Mouse (Mus musculus): ENCODE data around the gene Cables2.
A peak's percentile ranks its signal among the peaks of the same experiment; 100 is the strongest.

Cables2 gene

GRCm38 (mm10) chr2:180225762-180226378 is 47.4 kb downstream of the Cables2 start, which contains the start of gene Lama5:
Gene Lama5 (minus strand): TSS chr2:180225859.
- peak; percentile 80 for DNase-seq (ENCODE audit: low spot score)

- peak; percentile 70 for DNase-seq (ENCODE audit: low spot score)
Observed at GRCm38 (mm10) chr2:180225044-180225761, 48.1 kb downstream of the Cables2 start.

DNA sequence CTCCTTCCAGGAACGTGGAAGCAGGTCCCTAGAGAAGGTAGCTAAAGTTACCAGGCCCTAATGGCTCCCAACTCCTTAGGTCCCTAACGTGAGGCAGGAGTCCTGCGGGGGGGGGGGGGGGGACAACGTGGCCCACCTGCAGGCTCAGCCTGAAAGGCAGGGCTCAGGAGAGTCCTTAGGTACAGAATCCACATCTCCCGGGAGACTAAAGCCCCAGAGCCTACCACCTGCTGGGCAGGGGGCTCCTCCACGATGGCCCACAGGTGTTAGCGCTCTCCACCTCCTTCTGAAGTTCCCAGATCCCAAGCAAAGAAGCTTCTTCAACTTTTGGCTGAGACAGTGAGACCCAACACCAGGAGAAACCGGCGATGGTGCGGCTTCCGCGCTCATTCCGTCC is 48.7 kb downstream of the Cables2 start:
- no peak for DNase-seq (ENCODE audit: low spot score)

DNA sequence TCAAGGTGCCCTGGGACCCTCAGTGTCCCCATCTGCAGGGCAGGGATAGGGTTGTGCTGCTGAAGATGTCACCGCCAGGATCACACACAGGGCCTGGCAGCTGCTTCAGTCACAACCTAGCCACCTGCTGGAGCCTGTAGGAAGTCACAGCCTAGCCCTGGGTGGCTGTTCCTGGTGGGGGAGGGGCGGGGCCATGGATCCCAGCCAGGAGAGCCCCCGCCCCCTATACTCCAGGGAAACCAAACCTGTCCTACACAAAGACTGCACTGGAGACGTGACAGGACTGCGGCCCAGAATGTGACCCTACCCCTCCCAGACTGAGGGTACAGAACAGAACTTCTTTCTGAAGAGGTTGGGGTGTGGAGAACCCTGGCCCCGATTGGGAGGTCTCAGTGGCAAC is 51.0 kb downstream of the Cables2 start:
- DNase-seq (ENCODE audit: low spot score) = peak; percentile 64

GRCm38 (mm10) chr2:180221051-180221450 is 52.2 kb downstream of the Cables2 start:
- peak; percentile 47 for DNase-seq (ENCODE audit: low spot score)

DNA sequence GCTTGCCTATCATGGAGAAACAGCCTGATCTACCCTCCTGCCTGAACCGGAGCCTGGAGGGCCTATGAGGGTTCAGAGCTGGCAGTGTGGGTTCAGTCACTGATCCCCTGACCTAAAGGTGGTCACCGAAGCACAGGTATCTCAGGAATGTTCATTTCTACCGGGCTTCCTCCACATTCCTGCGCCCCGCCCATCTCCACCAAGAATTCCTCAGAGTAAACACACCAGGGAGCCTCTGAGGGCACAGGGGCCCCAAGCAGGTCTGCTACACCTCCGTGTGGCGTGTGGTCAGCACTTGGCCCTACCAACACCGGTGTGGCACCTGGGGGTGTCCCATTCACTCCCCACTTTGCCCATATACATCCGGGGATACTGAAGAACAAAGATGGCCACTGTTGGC is 53.1 kb downstream of the Cables2 start:
- DNase-seq (ENCODE audit: low spot score) = no peak

GRCm38 (mm10) chr2:180219145-180219943 is 54.0 kb downstream of the Cables2 start:
- DNase-seq (ENCODE audit: low spot score) = no peak

DNA sequence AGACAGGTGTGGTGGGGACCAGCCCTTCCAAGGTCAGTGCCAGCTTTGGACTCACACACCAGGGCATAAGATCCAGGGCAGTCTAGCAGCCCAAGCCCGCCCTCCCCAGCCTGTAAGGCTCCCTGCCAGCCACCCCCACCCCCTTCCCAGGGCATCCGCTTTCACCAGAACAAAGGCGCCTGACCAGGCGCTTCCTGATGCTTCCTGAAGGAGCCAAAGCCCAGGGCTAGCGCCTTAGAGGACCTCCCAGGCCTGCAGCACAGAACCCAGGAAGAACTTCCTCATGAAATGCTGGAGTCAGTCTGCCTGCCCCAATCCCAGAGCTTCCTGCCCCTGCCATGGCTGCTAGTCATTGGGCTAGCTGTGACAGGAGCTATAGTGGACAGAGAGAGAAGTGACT is 54.6 kb downstream of the Cables2 start:
- DNase-seq (ENCODE audit: low spot score) = no peak

DNA sequence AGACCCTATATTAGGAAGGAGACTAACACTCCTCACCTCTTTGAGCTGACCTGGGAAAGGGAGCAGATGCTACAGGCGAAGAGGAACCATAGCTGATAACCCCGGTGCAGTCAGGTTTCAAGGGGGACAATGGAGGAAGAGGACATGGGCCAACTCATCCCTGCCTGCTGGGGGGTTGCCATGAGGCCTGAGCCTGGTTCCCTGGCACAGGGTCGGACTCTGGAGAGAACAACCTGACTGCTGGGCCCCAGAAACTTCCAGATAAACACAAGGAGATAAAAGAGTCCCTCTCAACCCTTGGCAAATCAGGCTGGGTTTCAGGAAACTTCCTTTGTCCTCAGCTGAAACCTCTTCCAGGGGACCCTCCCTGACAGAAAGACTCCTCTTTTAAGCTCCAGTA is 55.1 kb downstream of the Cables2 start:
- DNase-seq (ENCODE audit: low spot score) = no peak

- DNase-seq (ENCODE audit: low spot score) = peak; percentile 66
Observed at GRCm38 (mm10) chr2:180217587-180217986, 55.7 kb downstream of the Cables2 start.

- DNase-seq (ENCODE audit: low spot score) = no peak
Observed at GRCm38 (mm10) chr2:180216921-180217320, 56.4 kb downstream of the Cables2 start.

DNA sequence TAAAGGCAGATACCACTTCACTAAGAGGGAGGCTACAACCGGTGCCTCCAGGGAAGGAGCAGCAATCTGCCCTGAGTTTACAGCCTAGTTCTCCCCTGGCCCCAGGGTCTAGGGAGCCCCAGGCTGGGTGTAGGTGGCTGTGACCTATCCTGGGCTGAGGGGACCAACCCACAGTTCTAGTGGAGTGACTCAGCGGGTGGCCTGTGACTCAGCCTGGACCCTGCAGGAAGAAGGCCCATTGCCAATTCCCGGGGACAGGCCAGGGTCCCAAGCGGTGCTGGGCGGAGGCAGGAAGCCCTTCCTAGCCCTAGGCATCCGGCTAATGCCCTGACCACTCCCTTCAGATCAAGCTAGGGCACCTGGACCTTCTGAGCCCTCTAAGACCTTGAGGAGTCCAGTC is 57.3 kb downstream of the Cables2 start:
- DNase-seq (ENCODE audit: low spot score) = no peak

- DNase-seq (ENCODE audit: low spot score) = peak; percentile 74
Observed at GRCm38 (mm10) chr2:180215011-180215461, 58.3 kb downstream of the Cables2 start.

DNA sequence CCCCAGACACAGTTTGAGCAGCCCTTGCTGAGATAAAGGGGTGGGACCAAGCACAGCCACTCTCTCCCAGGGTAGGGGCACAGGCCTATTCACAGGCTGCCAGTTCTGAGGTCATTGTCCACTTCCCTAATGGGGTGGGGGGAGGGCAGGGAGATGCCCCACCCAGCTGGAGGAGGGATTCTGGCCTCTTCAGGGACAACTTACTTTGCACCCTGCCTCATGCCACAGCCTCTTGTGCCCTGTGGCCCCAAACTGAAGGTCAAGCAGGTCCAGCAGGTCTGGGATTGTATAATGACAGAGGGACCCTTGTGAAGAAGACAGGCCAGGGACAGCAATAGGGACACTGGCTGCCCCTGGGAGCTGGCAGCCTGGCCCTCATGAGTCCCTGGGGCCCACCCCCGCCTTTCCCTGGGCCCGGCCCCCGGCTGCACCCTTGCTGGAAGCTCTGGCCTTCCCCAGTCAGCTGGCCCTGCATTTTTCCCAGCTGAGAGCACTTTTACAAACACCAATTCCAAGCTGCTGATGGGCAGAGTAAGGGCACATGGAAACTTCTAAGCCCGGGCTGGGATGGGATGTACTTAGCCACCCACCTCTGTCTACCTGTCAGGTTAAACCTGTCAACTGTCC is 58.8 kb downstream of the Cables2 start:
- no peak for DNase-seq (ENCODE audit: low spot score)

DNA sequence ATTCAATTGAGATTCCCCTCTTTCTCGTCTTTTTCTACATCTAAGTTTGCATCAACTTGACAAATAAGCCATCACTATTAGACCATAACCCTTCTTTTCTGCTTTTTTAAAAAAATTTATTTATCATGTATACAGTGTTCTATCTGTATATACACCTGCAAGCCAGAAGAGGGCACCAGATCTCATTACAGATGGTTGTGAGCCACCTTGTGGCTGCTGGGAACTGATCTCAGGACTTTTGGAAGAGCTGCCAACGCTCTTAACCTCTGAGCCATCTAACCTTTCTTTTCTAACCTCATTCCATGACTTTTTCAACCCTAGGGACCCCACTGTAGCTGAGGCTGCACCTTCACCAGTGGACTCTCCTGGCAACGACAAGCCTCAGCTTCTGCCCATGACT is 61.0 kb downstream of the Cables2 start:
- DNase-seq (ENCODE audit: low spot score) = no peak

DNA sequence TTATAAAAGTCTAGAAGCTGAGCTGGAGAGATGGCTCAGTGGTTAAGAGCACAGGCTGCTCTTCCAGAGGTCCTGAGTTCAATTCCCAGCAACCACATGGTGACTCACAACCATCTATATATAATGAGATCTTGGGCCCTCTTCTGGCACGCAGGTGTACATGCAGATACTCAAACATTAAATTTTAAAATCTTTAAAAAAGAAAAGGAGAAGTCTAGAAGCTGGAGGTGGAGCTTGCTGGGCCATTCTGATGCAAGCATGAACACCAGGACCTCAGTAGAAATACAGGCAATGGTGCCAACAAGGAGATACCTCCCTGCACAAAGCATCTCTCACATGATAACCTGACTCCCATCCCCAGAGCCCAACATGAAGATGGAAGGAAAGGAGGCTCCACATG is 64.3 kb downstream of the Cables2 start:
- no peak for DNase-seq (ENCODE audit: low spot score)

Data from testis, postnatal 10 days (tissue).